Mouse (Mus musculus) heart, adult 2 months (tissue): Measurements from ENCODE around the gene Thumpd3.

ENCODE experiments used
- CTCF ChIP-seq: fragments of 200-600 bp; IDR thresholded peaks from 2 replicates; pipeline ENCODE4 v1.8.1; 2022; ENCODE audit warnings: antibody characterized with exemption, mild to moderate bottlenecking, moderate library complexity
- EP300 ChIP-seq: fragments of 200-500 bp; IDR thresholded peaks from 2 replicates; pipeline ENCODE4 v1.6.1; 2011; ENCODE audit warnings: low read depth, low read length, control low read depth; ENCODE audit not compliant: insufficient read depth
- POLR2A ChIP-seq: fragments of 200-500 bp; IDR thresholded peaks from 2 replicates; pipeline ENCODE4 v1.6.1; 2011; ENCODE audit warnings: mild to moderate bottlenecking, low read depth, low read length, control low read depth; ENCODE audit not compliant: insufficient read depth

- TF ChIP-seq POLR2A (no peak), CTCF (no peak), EP300 (peak; percentile 93)
Observed at GRCm38 (mm10) chr6:113037946-113038734, 7.9 kb upstream of the Thumpd3 start.
